Mouse (Mus musculus) urinary bladder, adult 18-20 months (tissue): ENCODE data around the gene B4galt2.
A peak's percentile ranks its signal among the peaks of the same experiment; 100 is the strongest.

Source experiments
- DNase-seq, 2 experiments: peaks; one replicate each; pipeline ENCODE4 v3.0.0; 2022; ENCODE audit warnings: low spot score in 2 of 2, mixed read lengths in 2 of 2

Gene B4galt2

DNA sequence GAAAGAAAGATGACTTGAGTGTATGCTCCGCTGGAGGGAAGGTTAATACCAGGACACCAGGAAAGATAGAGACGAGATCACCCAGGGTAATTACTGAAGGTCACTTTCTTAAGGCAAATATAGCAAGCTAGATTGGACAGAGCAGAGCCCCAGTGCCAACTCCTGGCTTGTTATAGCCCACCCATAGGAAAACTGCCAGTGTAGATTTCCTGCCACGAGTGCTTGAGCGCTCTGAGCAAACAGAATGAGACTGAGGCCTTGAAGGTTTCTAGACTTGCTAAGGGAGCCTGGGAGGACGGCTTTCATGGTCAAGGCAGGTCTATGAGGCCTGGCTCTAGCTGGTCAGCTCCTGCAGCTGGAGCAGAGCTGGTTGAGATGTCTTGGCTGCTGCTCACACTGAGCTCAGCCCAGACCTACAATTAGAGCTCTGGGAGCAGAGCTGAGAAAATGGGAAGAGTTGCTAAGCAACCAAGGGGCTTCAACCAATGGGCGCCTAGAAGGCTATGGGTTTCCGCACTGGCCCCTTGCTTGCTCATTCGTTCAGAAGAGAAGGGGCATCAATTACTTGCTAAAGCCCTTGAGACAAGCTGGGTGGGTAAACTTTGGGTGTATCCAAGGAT is 25.7 kb upstream of the B4galt2 start:
- DNase-seq, result no peak

GRCm38 (mm10) chr4:117906196-117906595 is 22.9 kb upstream of the B4galt2 start:
- no peak for DNase-seq

- no peak for DNase-seq
Observed at GRCm38 (mm10) chr4:117904761-117905160, 21.5 kb upstream of the B4galt2 start.

DNA sequence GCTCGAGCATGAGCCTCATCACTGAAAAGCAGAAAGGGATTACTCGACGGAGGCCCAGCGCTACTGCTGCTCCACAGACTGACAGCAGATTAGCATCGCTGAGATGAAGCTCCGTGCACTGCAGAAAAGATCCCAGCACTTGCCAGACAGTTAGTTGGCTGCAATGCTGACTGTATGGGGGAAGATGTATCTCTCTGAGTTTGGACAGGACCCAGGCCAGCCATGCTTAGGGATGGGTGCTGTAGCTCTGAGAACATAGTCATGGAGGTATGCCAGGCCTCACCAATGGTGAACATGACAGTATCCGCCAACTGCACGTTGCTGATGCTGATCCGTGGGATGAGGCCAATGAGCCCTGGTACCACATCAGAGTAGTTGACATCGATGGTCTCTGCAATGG is 20.8 kb upstream of the B4galt2 start:
- DNase-seq, result no peak

GRCm38 (mm10) chr4:117898111-117898510 is 14.8 kb upstream of the B4galt2 start:
- no peak for DNase-seq

GRCm38 (mm10) chr4:117896031-117896430 is 12.7 kb upstream of the B4galt2 start:
- no peak for DNase-seq

GRCm38 (mm10) chr4:117895339-117895738 is 12.1 kb upstream of the B4galt2 start:
- DNase-seq, result no peak

GRCm38 (mm10) chr4:117894601-117895000 is 11.3 kb upstream of the B4galt2 start:
- no peak for DNase-seq

GRCm38 (mm10) chr4:117893376-117893775 is 10.1 kb upstream of the B4galt2 start:
- DNase-seq, result peak in 1 of 2 experiments; percentile 30

GRCm38 (mm10) chr4:117891738-117892161 is 8.5 kb upstream of the B4galt2 start, which contains the start of gene Dph2:
Gene Dph2 (minus strand): TSS chr4:117892032.
- DNase-seq, result peak; percentile 64 to 65

DNA sequence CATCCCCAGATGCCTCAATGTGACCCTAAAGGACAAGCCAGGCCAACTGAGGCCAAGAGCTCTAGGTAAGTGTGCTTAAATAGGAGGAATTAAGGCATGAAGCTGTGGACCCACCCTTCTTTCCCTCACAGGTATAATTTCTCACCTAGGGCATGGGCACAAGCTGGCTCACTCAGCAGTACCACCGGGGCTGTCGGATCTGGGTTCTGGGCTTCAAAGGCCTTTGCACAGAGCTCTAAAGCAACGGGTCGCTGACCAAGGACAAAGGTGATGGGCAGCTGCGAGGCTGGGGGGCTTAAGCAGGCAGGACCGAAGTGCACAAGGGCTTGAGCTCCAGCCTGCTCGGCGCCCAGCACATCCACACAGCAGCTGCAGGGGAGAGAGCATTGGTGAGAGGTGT is 7.5 kb upstream of the B4galt2 start:
- no peak for DNase-seq

DNA sequence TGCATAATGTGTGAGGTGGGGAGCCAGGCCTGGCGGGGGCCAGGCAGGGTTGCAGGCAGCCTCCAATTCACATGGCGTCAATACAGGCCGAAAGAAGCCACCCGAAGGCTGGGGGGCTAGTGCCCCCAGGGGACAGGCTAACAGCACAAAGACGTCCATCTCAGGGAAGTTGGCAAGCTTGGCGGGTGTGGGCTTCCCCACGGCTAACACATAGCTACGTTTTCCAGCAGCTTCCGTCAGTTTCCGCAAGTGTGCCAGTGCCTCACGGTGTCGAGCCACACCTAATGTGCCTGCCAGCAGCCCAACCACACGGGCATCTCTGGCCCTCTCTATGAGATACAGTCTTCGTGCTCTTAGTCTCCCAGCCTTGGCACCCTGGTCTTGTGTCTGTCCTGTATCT is 6.7 kb upstream of the B4galt2 start:
- no peak for DNase-seq

DNA sequence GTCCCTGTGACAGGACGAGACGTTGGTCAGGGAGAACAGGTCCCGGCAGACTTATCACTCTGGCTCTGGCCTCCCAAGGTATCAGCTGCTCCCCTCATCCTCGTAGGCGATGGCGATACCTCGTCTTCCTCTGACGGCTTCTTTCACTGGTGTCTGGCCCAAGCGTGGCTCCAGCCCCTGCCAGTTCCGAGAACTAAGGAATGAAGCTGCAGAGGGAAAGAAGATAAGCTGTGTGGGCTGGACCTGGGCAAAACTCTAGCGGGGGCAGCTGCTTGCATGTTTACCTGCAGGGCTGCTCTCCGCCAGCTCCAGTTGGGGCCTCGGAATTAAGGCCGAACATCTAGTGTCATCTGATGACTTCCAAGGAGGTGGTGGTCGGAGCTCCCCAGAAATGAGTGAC is 6.2 kb upstream of the B4galt2 start:
- DNase-seq, result no peak

DNA sequence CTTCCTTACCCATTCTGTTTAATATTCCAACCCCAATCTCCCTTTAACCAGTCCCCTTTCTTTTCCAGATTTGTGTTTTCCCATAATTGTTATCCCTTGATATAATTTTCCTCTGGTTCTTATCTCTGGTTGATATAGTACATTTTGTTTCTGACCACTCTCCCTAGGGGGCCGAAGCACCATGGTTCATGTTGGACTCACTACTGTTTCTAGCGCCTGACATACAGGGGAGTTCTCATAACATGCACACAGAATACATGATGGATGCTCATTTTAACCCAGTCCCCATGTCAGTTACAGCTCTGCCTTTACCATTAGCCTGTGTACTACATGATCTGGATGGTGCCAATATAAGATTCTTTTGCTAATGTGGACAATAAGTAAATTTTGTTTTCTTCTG is 4.6 kb upstream of the B4galt2 start:
- no peak for DNase-seq

GRCm38 (mm10) chr4:117887133-117887532 is 3.8 kb upstream of the B4galt2 start, which contains the start of gene Atp6v0b:
Gene Atp6v0b (minus strand): TSS chr4:117887333.
- peak; percentile 92 to 95 for DNase-seq

- no peak for DNase-seq
Observed at GRCm38 (mm10) chr4:117886644-117887043, 3.4 kb upstream of the B4galt2 start.

GRCm38 (mm10) chr4:117885994-117886393 is 2.7 kb upstream of the B4galt2 start:
- no peak for DNase-seq

DNA sequence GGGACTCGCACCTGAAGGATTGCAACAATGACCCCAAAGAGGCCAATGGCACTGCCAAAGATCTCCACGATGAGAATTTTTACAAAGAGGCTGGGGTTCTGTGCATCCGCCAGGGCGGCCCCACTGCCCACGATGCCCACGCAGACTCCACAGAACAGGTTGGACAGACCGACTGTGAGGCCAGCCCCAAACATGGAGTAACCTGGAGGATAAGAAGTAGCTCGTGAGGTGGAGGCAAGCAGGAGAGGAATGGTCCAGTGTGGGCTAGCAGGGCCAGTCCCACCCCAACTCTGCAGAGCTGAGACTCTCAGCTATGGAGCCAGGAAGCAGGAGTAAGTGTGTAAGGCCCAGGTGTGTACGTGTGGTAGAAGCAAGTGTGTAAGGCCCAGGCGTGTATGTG is 1.8 kb upstream of the B4galt2 start:
- DNase-seq, result no peak

GRCm38 (mm10) chr4:117884146-117884545 is 859 bp upstream of the B4galt2 start:
- DNase-seq, result no peak

- DNase-seq, result no peak
Observed at GRCm38 (mm10) chr4:117878703-117879102, 4.6 kb downstream of the B4galt2 start.

- DNase-seq, result no peak
Observed at GRCm38 (mm10) chr4:117878301-117878700, 5.0 kb downstream of the B4galt2 start.

DNA sequence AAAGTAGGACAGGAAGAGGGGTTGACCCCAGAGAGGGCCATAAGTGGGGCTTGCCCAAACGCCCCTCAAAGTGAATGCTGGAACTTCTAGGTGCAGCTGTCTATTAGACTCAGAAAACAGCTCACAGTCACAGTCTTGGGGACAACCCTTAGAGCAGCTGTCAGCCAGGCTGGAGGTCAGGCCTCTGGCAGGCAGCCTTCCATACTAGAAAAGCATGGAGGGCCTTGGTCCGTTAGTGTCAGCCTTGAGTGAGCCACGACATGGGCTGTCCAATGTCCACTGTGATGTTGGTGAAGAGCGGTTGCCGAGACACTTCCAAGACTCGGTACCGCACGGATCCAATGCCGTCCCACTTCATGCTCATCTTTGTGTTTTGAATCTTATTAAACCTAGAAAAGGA is 9.7 kb downstream of the B4galt2 start:
- DNase-seq, result no peak

DNA sequence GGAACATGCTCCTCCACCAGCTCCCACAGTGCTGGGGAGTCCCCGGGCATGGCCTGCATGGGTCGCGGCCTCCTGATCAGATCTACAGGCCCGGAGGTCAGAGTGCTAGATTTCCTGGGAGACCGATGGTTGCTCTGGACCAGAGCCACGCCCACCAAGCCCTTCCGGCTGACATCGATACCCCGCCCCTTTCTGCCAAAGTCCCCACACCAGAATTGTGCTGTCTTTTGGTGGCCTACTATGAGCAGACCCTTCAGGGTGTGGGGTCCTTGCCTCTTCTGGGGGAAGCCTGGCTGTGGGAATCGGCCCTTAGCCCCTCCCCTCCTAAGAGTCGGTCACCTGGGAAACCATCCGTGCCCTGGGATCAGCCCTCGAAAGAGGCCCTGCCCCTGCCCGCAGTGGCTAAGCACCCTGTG is 10.8 kb downstream of the B4galt2 start, which contains the start of gene Ccdc24:
Gene Ccdc24 (minus strand): TSS at position 87 of the 416 bp plus-strand sequence.
- no peak for DNase-seq

DNA sequence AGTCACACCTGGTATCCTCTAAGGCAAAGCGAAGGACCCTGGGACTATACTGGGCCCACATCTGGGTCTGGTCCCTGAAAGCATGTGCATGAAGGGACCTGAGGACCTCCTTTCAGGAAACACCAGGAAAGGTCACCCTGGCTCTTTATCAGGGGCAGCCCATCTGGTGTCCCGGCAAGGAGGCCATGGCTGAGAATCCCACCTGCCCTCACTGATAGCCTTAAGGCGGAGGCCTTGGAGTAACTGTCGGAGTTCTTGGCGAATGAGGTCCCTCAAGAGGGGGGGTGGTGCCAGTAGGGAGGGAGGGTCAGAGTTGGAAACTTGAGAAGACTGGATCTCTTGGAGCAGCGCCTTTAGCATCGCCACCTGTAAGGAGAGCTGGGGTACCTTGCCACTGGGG is 11.5 kb downstream of the B4galt2 start:
- DNase-seq, result no peak
